Mouse (Mus musculus) lung, embryonic 16.5 days (tissue): ENCODE measurements around the gene Vegfa. TPM values are rescaled to one million over a fixed set of nuclear protein-coding genes. Genes with fewer than 3 reads are reported as not detected.

Source experiments
- ATAC-seq: fragments of 200-750 bp; cut with Nextera tagmentation; 2 replicates; pipeline ENCODE4 v1.8.0; 2017; ENCODE audit warnings: low read depth, mild to moderate bottlenecking, moderate library complexity
- H3K27ac ChIP-seq: fragments of 300-500 bp; sonication (generic); 2 replicates; pipeline ENCODE4 v1.5.1; 2014; ENCODE audit warnings: mild to moderate bottlenecking, control low read depth, low read length
- H3K27me3 ChIP-seq: fragments of 300-500 bp; sonication (generic); 2 replicates; pipeline ENCODE4 v1.6.1; 2014; ENCODE audit warnings: low read depth, low read length, mixed read lengths; ENCODE audit not compliant: control insufficient read depth, insufficient read depth
- H3K36me3 ChIP-seq: fragments of 300-500 bp; sonication (generic); 2 replicates; pipeline ENCODE4 v1.6.1; 2014; ENCODE audit warnings: low read length; ENCODE audit not compliant: control insufficient read depth, insufficient read depth
- H3K4me1 ChIP-seq: fragments of 300-500 bp; sonication (generic); replicated peaks from 2 replicates; pipeline ENCODE4 v1.6.1; 2014; ENCODE audit warnings: low read length, mixed read lengths; ENCODE audit not compliant: control insufficient read depth, insufficient read depth
- H3K4me2 ChIP-seq: fragments of 300-500 bp; sonication (generic); 2 replicates; pipeline ENCODE4 v1.6.1; 2014; ENCODE audit warnings: low read depth, low read length, control low read depth
- H3K4me3 ChIP-seq: fragments of 300-500 bp; sonication (generic); 2 replicates; pipeline ENCODE4 v1.5.1; 2014; ENCODE audit warnings: mild to moderate bottlenecking, low read length, control low read depth
- H3K9ac ChIP-seq: fragments of 300-500 bp; sonication (generic); 2 replicates; pipeline ENCODE4 v1.6.1; 2014; ENCODE audit warnings: low read length, control low read depth
- H3K9me3 ChIP-seq: fragments of 300-500 bp; sonication (generic); 2 replicates; pipeline ENCODE4 v1.6.1; 2016; ENCODE audit warnings: low read length; ENCODE audit not compliant: control insufficient read depth
- WGBS: fragments of 180-500 bp; shearing (Covaris S2); extraction: QIAGEN DNeasy Blood & Tissue Kit; methylation state at CpG from one replicate; pipeline ENCODE4 v1.1.7; 2014; 5-methylcytosine and 5-hydroxymethylcytosine counted together
- polyA plus RNA-seq: library from polyadenylated mRNA; unstranded; fragments of >200 nt; fragmentation: Nextera tagmentation; extraction: Ambion mirVana; gene quantifications from 2 replicates; pipeline ENCODE4 v1.2.1, GENCODE M21; 2015

Vegfa gene
- polyA plus RNA-seq, 1 experiment from 2014 or later = 4.5 TPM

DNA sequence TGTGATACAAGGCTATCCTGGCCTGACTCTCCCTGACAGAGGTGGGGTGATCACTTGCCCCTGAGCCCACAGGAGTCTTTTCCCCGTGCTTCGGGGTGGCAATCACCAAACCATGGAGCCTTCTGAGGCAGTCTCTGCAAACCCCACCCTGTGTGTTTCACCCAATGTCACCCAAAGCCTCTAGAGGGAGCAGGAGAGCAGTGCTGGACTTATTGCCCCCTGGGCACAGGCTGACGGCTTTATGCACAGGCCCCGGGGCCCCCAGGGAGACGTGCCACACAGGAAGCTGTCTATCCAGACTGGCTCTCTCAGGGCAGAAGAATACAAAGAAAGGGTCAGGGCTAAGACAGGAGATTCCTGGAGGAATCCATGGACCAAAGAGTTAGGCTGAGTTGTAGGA is 9.1 kb upstream of the Vegfa start:
- Histone ChIP-seq H3K27me3 (no peaks in the 10 kb centered on the region), H3K4me3 (no peak overlapping the region), H3K36me3 (no peaks in the 10 kb centered on the region), H3K9me3 (no peaks in the 10 kb centered on the region), H3K4me2 (no peak overlapping the region), H3K27ac (no peak overlapping the region), H3K4me1 (peaks cover 23% of the 10 kb centered on the region), H3K9ac (no peak overlapping the region)
- ATAC-seq = peak; percentile 21; the same call in 1 of the 2 replicates
- WGBS = 58% methylated on average over 5 of the region's 5 CpGs

DNA sequence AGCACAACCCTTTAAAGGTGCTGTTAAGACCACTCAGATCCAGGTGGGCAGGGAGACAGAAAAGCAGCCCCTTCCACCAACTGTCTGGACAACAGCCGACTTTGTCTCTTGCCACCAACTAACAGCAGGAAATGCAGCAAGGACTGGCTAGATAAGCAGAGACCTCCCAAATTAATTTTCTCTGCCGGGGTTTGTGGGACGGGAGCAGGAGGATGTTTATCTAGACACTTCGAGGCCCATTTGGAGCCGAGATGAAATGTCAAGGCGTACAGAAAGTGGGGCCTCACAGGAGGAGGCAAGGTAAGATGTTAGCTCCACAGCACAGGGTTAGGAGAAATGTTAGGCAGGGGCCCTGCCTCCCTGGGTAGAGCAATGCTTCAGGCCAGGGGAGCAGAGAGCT is 8.4 kb upstream of the Vegfa start:
- WGBS = 10% methylated on average over 6 of the region's 6 CpGs
- Histone ChIP-seq H3K4me3 (no peak overlapping the region), H3K4me1 (peaks cover 23% of the 10 kb centered on the region), H3K9ac (peak overlapping the region; percentile 36; the same call in 1 of the 2 replicates), H3K27ac (peak overlapping the region; percentile 32; the same call in 1 of the 2 replicates), H3K36me3 (no peaks in the 10 kb centered on the region), H3K27me3 (no peaks in the 10 kb centered on the region), H3K4me2 (no peak overlapping the region), H3K9me3 (no peaks in the 10 kb centered on the region)
- no peak for ATAC-seq

DNA sequence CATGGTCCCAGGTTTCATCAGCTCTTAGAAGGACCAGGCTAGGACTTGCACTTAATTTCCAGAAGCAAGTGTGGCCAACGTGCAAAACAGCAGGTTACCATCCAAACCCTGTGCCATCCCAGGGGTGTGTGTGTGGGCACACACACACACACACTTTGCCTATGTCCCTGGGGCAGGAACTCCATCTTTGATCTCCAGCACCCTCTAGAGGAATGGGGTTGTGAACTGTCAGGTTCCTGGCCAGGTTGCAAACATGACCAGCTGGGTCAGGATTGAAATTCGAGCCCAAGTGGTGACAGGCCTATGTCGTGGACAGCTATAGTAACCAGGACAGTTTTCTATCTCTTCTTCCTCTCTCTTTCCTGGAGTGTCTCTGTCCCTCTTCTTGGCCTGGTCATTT is 6.7 kb upstream of the Vegfa start:
- Histone ChIP-seq H3K9me3 (no peaks in the 10 kb centered on the region), H3K27me3 (no peaks in the 10 kb centered on the region), H3K4me2 (no peak overlapping the region), H3K9ac (no peak overlapping the region), H3K4me3 (no peak overlapping the region), H3K27ac (no peak overlapping the region), H3K36me3 (no peaks in the 10 kb centered on the region), H3K4me1 (peaks cover 28% of the 10 kb centered on the region)
- no peak for ATAC-seq
- WGBS = 32% methylated on average over 3 of the region's 3 CpGs

DNA sequence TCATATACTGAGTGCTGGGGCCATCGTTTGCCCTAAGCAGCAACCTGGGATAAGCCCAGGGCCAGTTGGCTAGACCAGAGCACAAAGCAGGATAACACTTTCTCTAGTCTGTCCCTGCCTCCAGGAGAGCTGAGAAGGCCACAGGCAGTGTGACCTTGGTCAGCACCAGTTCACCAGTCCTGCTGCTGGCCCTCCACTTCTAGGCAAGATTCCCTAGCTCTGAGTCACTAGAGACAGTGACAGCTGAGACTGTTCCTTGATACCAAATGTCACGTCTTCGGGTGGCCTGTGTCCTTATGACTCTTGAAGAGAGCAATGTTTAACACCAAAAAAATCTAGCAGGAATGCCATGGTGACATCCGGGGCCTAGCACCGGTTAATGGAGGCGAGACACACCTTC is 4.2 kb upstream of the Vegfa start:
- H3K4me1 ChIP-seq = peaks cover 36% of the 10 kb centered on the region
- no peak for ATAC-seq

DNA sequence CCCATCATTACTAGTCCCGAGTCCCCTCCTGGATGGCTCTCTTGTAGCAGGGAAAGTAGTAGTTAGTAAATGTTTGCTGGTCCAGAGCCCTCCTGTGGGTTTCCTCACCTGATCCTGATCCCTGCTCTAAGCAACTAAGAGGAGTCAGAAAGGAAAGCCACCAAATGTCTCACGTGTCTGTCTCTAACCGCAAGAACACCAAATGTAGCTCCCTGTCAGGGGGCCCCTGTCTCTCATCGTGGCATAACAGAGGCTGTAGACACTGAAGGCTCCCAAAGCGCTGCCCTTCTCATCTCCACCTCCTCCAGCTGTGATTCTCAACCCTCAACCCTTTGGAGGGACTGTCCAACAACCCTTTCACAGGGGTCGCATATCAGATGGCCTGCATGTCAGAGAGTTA is 1.9 kb upstream of the Vegfa start:
- Histone ChIP-seq H3K36me3 (no peaks in the 10 kb centered on the region), H3K9ac (no peak overlapping the region), H3K4me1 (peaks cover 31% of the 10 kb centered on the region)

More for the DNA sequence above, 4.2 kb upstream of the Vegfa start:
- Histone ChIP-seq H3K9ac (no peak overlapping the region), H3K36me3 (no peaks in the 10 kb centered on the region), H3K27ac (no peak overlapping the region), H3K27me3 (no peaks in the 10 kb centered on the region), H3K4me2 (no peak overlapping the region), H3K4me3 (no peak overlapping the region), H3K9me3 (no peaks in the 10 kb centered on the region)
- 68% methylated on average over 6 of the region's 6 CpGs for WGBS

DNA sequence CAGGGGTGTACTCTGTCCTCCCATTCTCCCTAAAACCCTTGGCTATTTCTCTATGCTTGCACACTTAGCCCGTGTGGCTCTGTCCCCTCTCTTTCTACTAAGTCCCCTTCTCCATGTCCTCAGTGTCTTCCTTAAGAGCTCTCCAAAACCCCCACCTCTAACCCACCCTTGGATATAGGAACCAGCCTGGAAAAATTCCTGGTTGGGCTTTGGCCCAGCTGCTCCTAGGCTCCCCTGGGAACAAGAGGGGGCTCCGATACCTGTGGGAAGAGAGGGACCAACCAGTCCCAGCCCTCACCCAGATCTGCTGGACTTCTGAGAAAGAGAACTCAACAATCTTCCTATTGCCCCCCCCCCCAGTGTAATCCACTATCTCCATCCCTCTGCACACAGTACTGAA is 1.4 kb upstream of the Vegfa start:
- Histone ChIP-seq H3K9me3 (no peaks in the 10 kb centered on the region), H3K27me3 (no peaks in the 10 kb centered on the region), H3K4me1 (peaks cover 36% of the 10 kb centered on the region), H3K9ac (peak overlapping the region; percentile 48), H3K27ac (peak overlapping the region; percentile 4; the same call in 1 of the 2 replicates), H3K36me3 (no peaks in the 10 kb centered on the region), H3K4me2 (no peak overlapping the region), H3K4me3 (no peak overlapping the region)
- no peak for ATAC-seq
- WGBS = 9% methylated on average over 2 of the region's 2 CpGs

More for the DNA sequence above, 1.9 kb upstream of the Vegfa start:
- Histone ChIP-seq H3K9me3 (no peaks in the 10 kb centered on the region), H3K4me3 (no peak overlapping the region), H3K27ac (no peak overlapping the region), H3K27me3 (no peaks in the 10 kb centered on the region), H3K4me2 (no peak overlapping the region)
- 37% methylated on average over 6 of the region's 6 CpGs for WGBS
- ATAC-seq = no peak

DNA sequence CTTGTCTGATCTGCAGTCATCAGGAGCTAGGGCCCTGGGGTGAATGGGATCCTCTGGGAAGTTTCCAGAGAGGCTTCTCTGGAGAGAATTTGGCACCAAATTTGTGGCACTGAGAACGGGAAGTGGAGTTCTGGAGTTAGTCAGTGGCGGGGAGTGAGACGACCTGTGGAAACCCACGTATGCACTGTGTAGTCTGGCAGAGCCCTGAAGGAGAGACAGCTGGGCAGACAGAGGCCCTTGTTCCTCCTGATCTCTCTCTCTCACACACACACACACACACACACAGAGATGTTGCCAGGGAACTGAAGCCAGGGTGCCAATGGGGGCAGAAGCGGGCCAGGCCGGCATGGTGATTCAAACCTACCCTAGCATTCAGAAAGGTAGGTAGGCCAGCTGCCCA is 953 bp upstream of the Vegfa start:
- no peaks in the 10 kb centered on the region for H3K36me3 ChIP-seq
- H3K4me2 ChIP-seq = peak overlapping the region; percentile 71
- H3K27ac ChIP-seq = peak overlapping the region; percentile 25; the same call in 1 of the 2 replicates
- H3K4me3 ChIP-seq = no peak overlapping the region; the same call in 1 of the 2 replicates
- ATAC-seq = no peak
- H3K9ac ChIP-seq = peak overlapping the region; percentile 48
- peaks cover 36% of the 10 kb centered on the region for H3K4me1 ChIP-seq
- WGBS = 40% methylated on average over 5 of the region's 6 CpGs
- H3K9me3 ChIP-seq = no peaks in the 10 kb centered on the region
- H3K27me3 ChIP-seq = no peaks in the 10 kb centered on the region

DNA sequence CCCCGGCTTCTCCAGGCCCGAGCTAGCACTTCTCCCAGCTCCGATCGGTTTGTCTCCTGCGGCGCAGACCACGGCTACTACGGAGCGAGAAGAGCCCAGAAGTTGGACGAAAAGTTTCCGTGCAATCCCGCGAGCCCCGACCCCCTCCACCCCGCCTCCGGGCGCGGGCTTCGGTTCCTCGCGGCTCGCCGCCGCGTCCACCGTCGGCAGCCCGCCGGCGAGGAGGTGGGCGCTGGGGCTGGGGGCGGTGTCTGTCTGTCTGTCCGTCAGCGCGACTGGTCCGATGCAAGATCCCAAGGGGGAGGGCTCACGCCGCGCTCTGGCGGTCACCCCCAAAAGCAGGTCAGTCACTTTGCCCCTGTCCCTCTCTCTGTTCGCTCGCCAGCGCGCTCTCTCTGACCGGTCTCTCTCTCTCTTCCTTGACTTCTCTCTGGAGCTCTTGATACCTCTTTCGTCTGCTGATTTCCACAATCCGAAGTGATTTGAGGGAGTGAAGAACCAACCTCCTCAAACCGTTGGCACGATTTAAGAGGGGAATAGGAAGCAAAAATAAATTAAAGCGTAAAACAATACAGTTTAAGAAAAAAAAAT is 453 bp downstream of the Vegfa start:
- under 1% methylated on average over 46 of the region's 50 CpGs for WGBS

DNA sequence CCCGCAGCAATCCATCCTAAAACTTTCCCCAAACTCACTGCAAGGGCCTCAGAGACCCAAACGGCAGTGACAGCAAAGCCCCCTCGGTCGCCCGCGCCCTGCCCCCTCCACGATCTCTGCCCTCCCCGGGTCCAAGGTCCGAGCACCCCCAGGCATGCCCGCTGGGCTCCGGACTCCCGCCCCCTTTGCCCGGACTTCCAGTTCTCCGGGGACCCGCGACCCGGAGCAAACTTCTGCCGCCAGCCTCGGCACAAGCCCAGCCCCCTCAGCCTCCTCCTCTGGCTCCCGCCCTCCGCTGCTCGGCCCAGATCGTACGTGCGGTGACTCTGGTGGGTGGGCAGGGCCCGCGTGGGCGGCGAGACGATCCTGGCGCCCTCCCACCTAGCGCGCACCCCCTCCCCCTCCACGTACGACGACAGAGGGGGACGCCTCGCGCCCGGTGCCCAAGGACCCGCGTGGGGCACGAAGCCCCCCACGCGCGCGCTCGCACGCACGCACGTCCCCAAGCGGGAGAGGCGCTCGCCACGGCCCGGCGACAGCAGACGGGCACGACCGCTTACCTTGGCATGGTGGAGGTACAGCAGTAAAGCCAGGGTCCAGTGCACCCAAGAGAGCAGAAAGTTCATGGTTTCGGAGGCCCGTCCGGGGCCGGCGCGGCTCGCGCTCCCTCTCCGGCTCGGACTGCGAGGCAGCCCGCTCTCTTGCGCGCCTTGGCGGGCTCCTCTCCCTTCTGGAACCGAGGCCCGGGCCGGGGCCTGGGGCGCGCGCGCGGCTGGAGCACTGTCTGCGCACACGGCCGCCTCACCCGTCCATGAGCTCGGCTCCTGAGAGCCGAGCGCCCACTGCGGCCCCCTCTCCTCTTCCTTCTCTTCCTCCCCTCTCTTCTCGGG is 1.2 kb downstream of the Vegfa start:
- peaks cover under 1% of the 10 kb centered on the region; the same call in 1 of the 2 replicates for H3K36me3 ChIP-seq
- WGBS = under 1% methylated on average over 76 of the region's 92 CpGs
- no peaks in the 10 kb centered on the region for H3K27me3 ChIP-seq
- peak overlapping the region; percentile 97 for H3K9ac ChIP-seq
- no peaks in the 10 kb centered on the region for H3K9me3 ChIP-seq
- H3K27ac ChIP-seq = peak overlapping the region; percentile 95
- ATAC-seq = peak; percentile 59
- H3K4me1 ChIP-seq = peaks cover 49% of the 10 kb centered on the region
- peak overlapping the region; percentile 71 for H3K4me2 ChIP-seq
- peak overlapping the region; percentile 89 for H3K4me3 ChIP-seq

More for the DNA sequence above, 453 bp downstream of the Vegfa start:
- Histone ChIP-seq H3K27me3 (no peaks in the 10 kb centered on the region), H3K27ac (peak overlapping the region; percentile 95), H3K4me1 (peaks cover 41% of the 10 kb centered on the region), H3K36me3 (no peaks in the 10 kb centered on the region), H3K9ac (peak overlapping the region; percentile 97), H3K4me2 (peak overlapping the region; percentile 71), H3K9me3 (no peaks in the 10 kb centered on the region), H3K4me3 (peak overlapping the region; percentile 89)
- peak; percentile 11; the same call in 1 of the 2 replicates for ATAC-seq
